8 mouse cellular contexts compared by ENCODE assay signal in genomic region chr15:79658531-79659375, GRCm38 (mm10). TPM values are rescaled to one million over a fixed set of nuclear protein-coding genes. Genes with fewer than 3 reads are reported as not detected.
DNase-seq lines count a peak whose midpoint lies in the region; ATAC-seq and TF ChIP-seq lines count a peak whose summit lies in the region.

Fam227a (minus strand) TSS chr15:79658956.
Cby1 (plus strand) TSS chr15:79659199.

- H3K27me3 ChIP-seq in E14TG2a.4 (ENCODE audit: insufficient read depth, low read length): no peaks in the 10 kb centered on the region
- no peaks in the 10 kb centered on the region for H3K27me3 ChIP-seq in forebrain, embryonic 13.5 days
- no peaks in the 10 kb centered on the region for H3K27me3 ChIP-seq in neural tube, embryonic 15.5 days (replicated peaks)

- peak; percentile 94 for DNase-seq in c-Kit-positive CD71-positive TER-119-positive erythroid progenitor cells, embryonic 14.5 days (ENCODE audit: low spot score)
- peak; percentile 97 for DNase-seq in heart, postnatal 14 days
- DNase-seq in layer of hippocampus, adult 11-12 months (ENCODE audit: low spot score): peak; percentile 95
- DNase-seq in lung, adult 18-20 months: peak; percentile 94 to 95
- DNase-seq in testis, postnatal 14 days (ENCODE audit: low spot score): peak; percentile 93

- H3K4me1 ChIP-seq in E14TG2a.4 (replicated peaks; ENCODE audit: low read depth, low read length): peaks cover 27% of the 10 kb centered on the region
- peaks cover 7% of the 10 kb centered on the region for H3K4me1 ChIP-seq in forebrain, embryonic 13.5 days
- H3K4me1 ChIP-seq in neural tube, embryonic 15.5 days: peaks cover 16% of the 10 kb centered on the region

- H3K4me3 ChIP-seq in E14TG2a.4 (replicated peaks; ENCODE audit: low read length): peak within 1 kb of the TSS; percentile 87
- peak within 1 kb of the TSS; percentile 72 for H3K4me3 ChIP-seq in forebrain, embryonic 13.5 days
- H3K4me3 ChIP-seq in neural tube, embryonic 15.5 days (replicated peaks): peak within 1 kb of the TSS; percentile 89

- intact Hi-C loops in heart, postnatal 14 days (cut with DNase I): no loop called here

- peak; percentile 92 for ATAC-seq in forebrain, embryonic 13.5 days
- peak; percentile 89 for ATAC-seq in neural tube, embryonic 15.5 days (ENCODE audit: low FRiP score)

- H3K36me3 ChIP-seq in E14TG2a.4 (ENCODE audit: insufficient read depth, low read length): peaks cover 20% of the 10 kb centered on the region
- H3K36me3 ChIP-seq in forebrain, embryonic 13.5 days (ENCODE audit: poor library complexity, severe bottlenecking): peaks cover 30% of the 10 kb centered on the region
- H3K36me3 ChIP-seq in neural tube, embryonic 15.5 days: peaks cover 17% of the 10 kb centered on the region

- TF ChIP-seq CTCF in E14TG2a.4 (conservative IDR thresholded peaks at IDR 0.05; ENCODE audit: low read length): no peak

- under 1% methylated on average over 55 of the region's 55 CpGs for whole genome bisulfite sequencing in forebrain, embryonic 13.5 days
- under 1% methylated on average over 55 of the region's 55 CpGs for WGBS in neural tube, embryonic 15.5 days

- H3K4me2 ChIP-seq in forebrain, embryonic 13.5 days: peak within 1 kb of the TSS; percentile 84
- peak within 1 kb of the TSS; percentile 77 for H3K4me2 ChIP-seq in neural tube, embryonic 15.5 days

- peak within 1 kb of the TSS; percentile 91 for H3K9ac ChIP-seq in forebrain, embryonic 13.5 days
- H3K9ac ChIP-seq in neural tube, embryonic 15.5 days (replicated peaks): peak within 1 kb of the TSS; percentile 80

- no peaks in the 10 kb centered on the region for H3K9me3 ChIP-seq in E14TG2a.4 (ENCODE audit: low read length)
- no peaks in the 10 kb centered on the region for H3K9me3 ChIP-seq in forebrain, embryonic 13.5 days (replicated peaks)
- no peaks in the 10 kb centered on the region for H3K9me3 ChIP-seq in neural tube, embryonic 15.5 days (replicated peaks)

- peak within 1 kb of the TSS; percentile 92 for H3K27ac ChIP-seq in forebrain, embryonic 13.5 days
- peak within 1 kb of the TSS; percentile 98 for H3K27ac ChIP-seq in neural tube, embryonic 15.5 days (replicated peaks)

RNA-seq across cellular contexts. Expression of gene Fam227a, which starts in this region (rescaled TPM):
- 5.8 and 6.3 TPM in 2 replicates for polyA plus RNA-seq in forebrain, embryonic 13.5 days (2015; fragmentation: Nextera tagmentation; extraction: Ambion mirVana)
- 1 to 10 TPM; 1.4 to 2.1 TPM for total RNA-seq in heart, postnatal 14 days (2021)
- polyA plus RNA-seq in neural tube, embryonic 15.5 days (2015; fragmentation: Nextera tagmentation; extraction: Ambion mirVana): 3.0 and 3.7 TPM in 2 replicates

RNA-seq across cellular contexts. Expression of gene Cby1, which starts in this region (rescaled TPM):
- 103 and 109 TPM in 2 replicates for polyA plus RNA-seq in forebrain, embryonic 13.5 days (2015; fragmentation: Nextera tagmentation; extraction: Ambion mirVana)
- total RNA-seq in heart, postnatal 14 days (2021): 10 to 100 TPM; 24.7 to 24.9 TPM
- 85.0 and 94.6 TPM in 2 replicates for polyA plus RNA-seq in neural tube, embryonic 15.5 days (2015; fragmentation: Nextera tagmentation; extraction: Ambion mirVana)

Comparison
In these comparisons a context has a peak if more than half of its experiments do, and no peak if none do; other contexts are left out.
1. Peak in every context shown above with its lines: DNase-seq, ATAC-seq, H3K4me3 ChIP-seq and H3K27ac ChIP-seq.